Mouse (Mus musculus) C2C12 (cell line): ENCODE measurements around the gene Gm10188.

Experiments
- CTCF ChIP-seq: IDR thresholded peaks from one replicate; pipeline ENCODE4 v1.5.1; 2011; ENCODE audit not compliant: control insufficient read depth, insufficient read depth, insufficient read length
- MYOG ChIP-seq: IDR thresholded peaks from one replicate; pipeline ENCODE4 v1.6.1; 2011; ENCODE audit not compliant: control insufficient read depth, insufficient read length; ENCODE audit errors: extremely low read depth
- USF1 ChIP-seq: IDR thresholded peaks from one replicate; pipeline ENCODE4 v1.6.1; 2011; ENCODE audit warnings: low read depth, mild to moderate bottlenecking, control low read depth, moderate library complexity

- TF ChIP-seq USF1 = no peak
- TF ChIP-seq CTCF = no peak
- TF ChIP-seq MYOG = no peak
Measured at GRCm38 (mm10) chr1:132213076-132213475, 16.5 kb downstream of the Gm10188 start.
